Mouse (Mus musculus): ENCODE data around the gene Lnx1. TPM values are rescaled to one million over a fixed set of nuclear protein-coding genes. Genes with fewer than 3 reads are reported as not detected.

Gene Lnx1
- polyA plus RNA-seq, 1 experiment = 0.05 TPM

DNA sequence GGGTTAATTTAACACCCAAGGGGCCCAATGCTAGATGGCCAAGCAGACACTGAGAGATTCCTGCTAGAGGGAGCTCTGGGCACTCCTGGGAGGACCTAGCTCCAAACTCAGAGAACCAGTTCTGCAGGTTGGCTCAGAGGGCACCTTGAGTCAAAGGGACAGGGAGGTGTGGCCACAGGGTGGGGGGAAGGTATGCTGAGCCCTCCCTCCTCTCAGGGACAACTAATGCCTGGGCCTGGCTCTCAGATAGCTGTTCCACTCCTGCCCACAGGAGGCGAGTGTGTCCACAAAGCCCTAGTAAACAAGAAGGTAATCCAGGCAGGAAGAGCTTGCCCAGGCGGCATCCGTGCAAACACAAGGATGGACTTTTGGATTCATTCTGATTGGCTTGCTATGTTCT lies 35.6 kb upstream of the Lnx1 start:
- TF ChIP-seq POLR2A (IDR thresholded peaks at IDR 0.05; ENCODE audit: insufficient read length, low read depth) (no peak), POLR2AphosphoS2 (IDR thresholded peaks at IDR 0.05; ENCODE audit: insufficient read length, low read depth) (no peak), MAX (IDR thresholded peaks at IDR 0.05; ENCODE audit: low read depth) (no peak), REST (IDR thresholded peaks at IDR 0.05; ENCODE audit: insufficient read depth, insufficient read length) (no peak), E2F4 (IDR thresholded peaks at IDR 0.05; ENCODE audit: insufficient read depth) (no peak), CEBPB (IDR thresholded peaks at IDR 0.05; ENCODE audit: insufficient read depth, poor library complexity, severe bottlenecking) (no peak), MYOD1 (IDR thresholded peaks at IDR 0.05; ENCODE audit: control insufficient read depth in 1 of 3, insufficient read length in 2 of 3, low read depth in 2 of 3) (no peak), TCF3 (IDR thresholded peaks at IDR 0.05; ENCODE audit: insufficient read length, low read depth) (no peak), MYOG (IDR thresholded peaks at IDR 0.05; ENCODE audit: control insufficient read depth in 1 of 3, insufficient read depth in 1 of 3, insufficient read length in 2 of 3, low read depth in 2 of 3) (no peak), TCF12 (IDR thresholded peaks at IDR 0.05; ENCODE audit: insufficient read depth, poor library complexity, severe bottlenecking) (no peak), USF1 (IDR thresholded peaks at IDR 0.05; ENCODE audit: low read depth) (no peak), SRF (IDR thresholded peaks at IDR 0.05; ENCODE audit: control insufficient read depth, insufficient read length, low read depth) (no peak)
- H3K79me2 ChIP-seq (ENCODE audit: control insufficient read depth, insufficient read depth) = no peaks in the 10 kb centered on the region

DNA sequence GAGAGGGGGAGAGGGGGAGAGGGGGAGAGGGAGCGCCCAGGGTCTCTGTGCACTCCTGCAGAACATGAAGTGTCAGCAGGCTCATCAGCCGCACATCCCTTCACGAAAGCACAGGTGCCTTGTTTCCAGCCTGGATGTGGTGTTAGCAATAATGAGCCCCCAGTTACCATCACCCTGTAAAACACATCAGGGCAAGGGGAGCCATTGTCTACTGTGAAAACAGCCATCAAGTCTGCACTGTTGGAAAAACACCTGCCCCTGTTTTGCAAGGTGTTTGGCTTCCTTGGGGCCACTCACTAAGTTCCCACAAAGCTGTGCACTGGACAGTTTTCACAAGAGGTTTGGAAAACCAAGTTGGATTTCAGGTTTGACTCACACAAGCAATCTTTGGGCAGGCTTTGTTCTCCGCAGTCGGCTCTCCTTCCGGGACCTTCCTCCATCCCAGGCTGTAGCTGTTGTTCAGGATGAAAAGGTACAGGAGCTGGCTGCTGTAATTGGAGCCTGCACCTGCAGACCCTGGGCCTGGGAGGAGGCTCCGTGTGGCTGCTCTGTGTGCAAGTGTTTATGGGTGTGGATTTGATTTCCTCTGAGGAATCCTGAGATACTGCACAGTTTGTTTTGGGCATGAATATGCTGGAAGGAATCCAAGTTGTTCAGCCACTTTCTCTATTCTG lies 31.3 kb upstream of the Lnx1 start:
- Histone ChIP-seq H3K36me3 (ENCODE audit: control insufficient read depth, insufficient read depth) (no peaks in the 10 kb centered on the region), H3K4me3 (no peak overlapping the region), H3K27me3 (ENCODE audit: control insufficient read depth, insufficient read depth, insufficient read length) (no peaks in the 10 kb centered on the region), H3K4me2 (ENCODE audit: low read depth) (no peak overlapping the region), H3K79me2 (ENCODE audit: control insufficient read depth, insufficient read depth) (no peaks in the 10 kb centered on the region), H3ac (ENCODE audit: control insufficient read depth, insufficient read length) (no peak overlapping the region)
- TF ChIP-seq MAX (IDR thresholded peaks at IDR 0.05; ENCODE audit: low read depth) (no peak), CEBPB (IDR thresholded peaks at IDR 0.05; ENCODE audit: insufficient read depth, poor library complexity, severe bottlenecking) (no peak), POLR2A (IDR thresholded peaks at IDR 0.05; ENCODE audit: insufficient read length, low read depth) (no peak), POLR2AphosphoS2 (IDR thresholded peaks at IDR 0.05; ENCODE audit: insufficient read length, low read depth) (no peak), SRF (IDR thresholded peaks at IDR 0.05; ENCODE audit: control insufficient read depth, insufficient read length, low read depth) (no peak), TCF3 (IDR thresholded peaks at IDR 0.05; ENCODE audit: insufficient read length, low read depth) (no peak), MYOG (IDR thresholded peaks at IDR 0.05; ENCODE audit: control insufficient read depth in 1 of 3, insufficient read depth in 1 of 3, insufficient read length in 2 of 3, low read depth in 2 of 3) (no peak), REST (IDR thresholded peaks at IDR 0.05; ENCODE audit: insufficient read depth, insufficient read length) (no peak), MYOD1 (IDR thresholded peaks at IDR 0.05; ENCODE audit: control insufficient read depth in 1 of 3, insufficient read length in 2 of 3, low read depth in 2 of 3) (no peak), TCF12 (IDR thresholded peaks at IDR 0.05; ENCODE audit: insufficient read depth, poor library complexity, severe bottlenecking) (no peak), E2F4 (IDR thresholded peaks at IDR 0.05; ENCODE audit: insufficient read depth) (no peak), USF1 (IDR thresholded peaks at IDR 0.05; ENCODE audit: low read depth) (no peak)

More for the DNA sequence above, 35.6 kb upstream of the Lnx1 start:
- H3K4me2 ChIP-seq (ENCODE audit: low read depth) = no peak overlapping the region
- H3K36me3 ChIP-seq (ENCODE audit: control insufficient read depth, insufficient read depth) = no peaks in the 10 kb centered on the region
- H3ac ChIP-seq (ENCODE audit: control insufficient read depth, insufficient read length) = no peak overlapping the region
- H3K4me3 ChIP-seq = no peak overlapping the region
- no peaks in the 10 kb centered on the region for H3K27me3 ChIP-seq (ENCODE audit: control insufficient read depth, insufficient read depth, insufficient read length)

DNA sequence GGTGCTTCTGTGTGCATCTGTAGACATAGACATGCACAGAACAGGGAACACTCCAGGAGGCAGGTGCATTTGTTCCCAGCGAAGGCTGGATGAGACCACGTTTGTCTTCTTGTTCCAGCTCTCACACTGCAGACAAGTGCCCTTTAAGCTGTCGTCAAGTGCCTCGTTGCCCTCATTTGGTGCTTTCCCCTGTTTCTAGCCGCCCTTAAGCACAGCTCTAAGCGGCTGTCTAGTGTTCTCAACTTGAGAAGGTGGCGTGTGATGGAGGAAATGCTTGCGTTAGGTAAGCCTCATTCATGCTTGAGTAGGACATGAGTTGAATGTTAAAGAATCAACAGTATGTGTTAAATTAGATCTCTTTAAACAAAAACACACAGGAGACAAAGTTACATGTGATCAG lies 29.9 kb upstream of the Lnx1 start:
- Histone ChIP-seq H3K79me2 (ENCODE audit: control insufficient read depth, insufficient read depth) (no peaks in the 10 kb centered on the region), H3K36me3 (ENCODE audit: control insufficient read depth, insufficient read depth) (no peaks in the 10 kb centered on the region), H3K4me2 (ENCODE audit: low read depth) (no peak overlapping the region), H3ac (ENCODE audit: control insufficient read depth, insufficient read length) (no peak overlapping the region), H3K27me3 (ENCODE audit: control insufficient read depth, insufficient read depth, insufficient read length) (no peaks in the 10 kb centered on the region), H3K4me3 (no peak overlapping the region)
- TF ChIP-seq MYOD1 (IDR thresholded peaks at IDR 0.05; ENCODE audit: control insufficient read depth in 1 of 3, insufficient read length in 2 of 3, low read depth in 2 of 3) (no peak), CEBPB (IDR thresholded peaks at IDR 0.05; ENCODE audit: insufficient read depth, poor library complexity, severe bottlenecking) (no peak), SRF (IDR thresholded peaks at IDR 0.05; ENCODE audit: control insufficient read depth, insufficient read length, low read depth) (no peak), REST (IDR thresholded peaks at IDR 0.05; ENCODE audit: insufficient read depth, insufficient read length) (no peak), USF1 (IDR thresholded peaks at IDR 0.05; ENCODE audit: low read depth) (no peak), TCF3 (IDR thresholded peaks at IDR 0.05; ENCODE audit: insufficient read length, low read depth) (no peak), MAX (IDR thresholded peaks at IDR 0.05; ENCODE audit: low read depth) (no peak), E2F4 (IDR thresholded peaks at IDR 0.05; ENCODE audit: insufficient read depth) (no peak), POLR2AphosphoS2 (IDR thresholded peaks at IDR 0.05; ENCODE audit: insufficient read length, low read depth) (no peak), TCF12 (IDR thresholded peaks at IDR 0.05; ENCODE audit: insufficient read depth, poor library complexity, severe bottlenecking) (no peak), POLR2A (IDR thresholded peaks at IDR 0.05; ENCODE audit: insufficient read length, low read depth) (no peak), MYOG (IDR thresholded peaks at IDR 0.05; ENCODE audit: control insufficient read depth in 1 of 3, insufficient read depth in 1 of 3, insufficient read length in 2 of 3, low read depth in 2 of 3) (no peak)

DNA sequence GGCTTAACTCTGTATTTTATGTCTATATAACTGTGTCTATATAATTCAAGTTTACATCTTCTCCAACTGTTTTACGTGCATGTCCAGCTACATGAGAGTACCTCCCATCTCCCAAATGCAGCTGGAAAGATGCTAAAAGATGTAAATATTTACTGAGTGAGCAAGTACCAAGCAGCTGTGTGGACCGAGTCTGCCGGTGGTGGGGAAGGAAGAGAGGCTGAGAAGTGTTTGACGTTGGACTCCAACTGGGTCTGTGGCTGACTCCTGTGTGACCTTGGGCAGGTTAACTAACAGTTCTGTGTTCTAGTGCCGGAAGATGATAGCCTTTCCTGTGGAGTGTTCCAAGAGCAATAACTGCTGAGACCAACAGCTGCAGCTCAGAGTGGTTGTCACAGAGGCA lies 27.9 kb upstream of the Lnx1 start:
- H3K27me3 ChIP-seq (ENCODE audit: control insufficient read depth, insufficient read depth, insufficient read length) = no peaks in the 10 kb centered on the region
- no peak for TF ChIP-seq POLR2AphosphoS2 (IDR thresholded peaks at IDR 0.05; ENCODE audit: insufficient read length, low read depth)
- no peak for TF ChIP-seq TCF12 (IDR thresholded peaks at IDR 0.05; ENCODE audit: insufficient read depth, poor library complexity, severe bottlenecking)
- no peak for TF ChIP-seq POLR2A (IDR thresholded peaks at IDR 0.05; ENCODE audit: insufficient read length, low read depth)
- TF ChIP-seq MYOG (IDR thresholded peaks at IDR 0.05; ENCODE audit: control insufficient read depth in 1 of 3, insufficient read depth in 1 of 3, insufficient read length in 2 of 3, low read depth in 2 of 3) = no peak
- no peak for TF ChIP-seq E2F4 (IDR thresholded peaks at IDR 0.05; ENCODE audit: insufficient read depth)
- no peak for TF ChIP-seq USF1 (IDR thresholded peaks at IDR 0.05; ENCODE audit: low read depth)

More for the DNA sequence above, 27.9 kb upstream of the Lnx1 start:
- H3ac ChIP-seq (ENCODE audit: control insufficient read depth, insufficient read length) = no peak overlapping the region
- no peaks in the 10 kb centered on the region for H3K79me2 ChIP-seq (ENCODE audit: control insufficient read depth, insufficient read depth)
- H3K4me2 ChIP-seq (ENCODE audit: low read depth) = no peak overlapping the region
- H3K4me3 ChIP-seq = no peak overlapping the region
- no peaks in the 10 kb centered on the region for H3K36me3 ChIP-seq (ENCODE audit: control insufficient read depth, insufficient read depth)

Data from myocyte (in vitro differentiated cells).